Mouse (Mus musculus): ENCODE measurements at regions not wholly inside any gene's neighbourhood (a gene's known extent, or its start where the extent isn't known, plus 50 kb on each side); places are given as distances from the start of the nearest gene placed in this dataset.

GRCm38 (mm10) chr2:78253601-78254097, 307.5 kb upstream of the Cwc22 start:
- no peaks in the 10 kb centered on the region for H3K9me3 ChIP-seq (replicated peaks; ENCODE audit: insufficient read depth, low read length)
- TF ChIP-seq MXI1 (IDR thresholded peaks at IDR 0.05; ENCODE audit: low read depth, low read length) (no peak), ELF1 (IDR thresholded peaks at IDR 0.05; ENCODE audit: low read depth, low read length) (no peak), ZNF384 (IDR thresholded peaks at IDR 0.05; ENCODE audit: low read depth, low read length) (no peak), RCOR1 (IDR thresholded peaks at IDR 0.05; ENCODE audit: low read depth, low read length) (no peak), MAX (IDR thresholded peaks at IDR 0.05; ENCODE audit: low read length) (no peak), MYC (IDR thresholded peaks at IDR 0.05; ENCODE audit: low read depth, low read length) (no peak), EP300 (IDR thresholded peaks at IDR 0.05; ENCODE audit: low read depth in 1 of 2, low read length in 2 of 2) (no peak), POLR2A (IDR thresholded peaks at IDR 0.05; ENCODE audit: control insufficient read depth in 1 of 2, insufficient read depth in 1 of 2, low read depth in 1 of 2, low read length in 2 of 2, poor library complexity in 1 of 2) (no peak), ZMIZ1 (IDR thresholded peaks at IDR 0.05; ENCODE audit: low read depth, low read length) (no peak)
- no peaks in the 10 kb centered on the region for H3K79me2 ChIP-seq (ENCODE audit: control insufficient read depth, insufficient read depth, low read length, poor library complexity)
- H3K9ac ChIP-seq (ENCODE audit: control insufficient read depth, low read depth, low read length, poor library complexity, severe bottlenecking) = no peak overlapping the region
- H3K4me3 ChIP-seq (ENCODE audit: control insufficient read depth in 1 of 2, insufficient read depth in 1 of 2, low read depth in 2 of 2, low read length in 2 of 2) = no peak overlapping the region
- H3K27me3 ChIP-seq (ENCODE audit: control insufficient read depth in 1 of 2, insufficient read depth in 2 of 2, low read length in 2 of 2) = no peaks in the 10 kb centered on the region
- no peak overlapping the region for H3K27ac ChIP-seq (ENCODE audit: control insufficient read depth, low read depth, low read length)
- no peak for DNase-seq (ENCODE audit: low read depth, low spot score)
- no peaks in the 10 kb centered on the region for H3K4me1 ChIP-seq (ENCODE audit: control insufficient read depth in 1 of 2, insufficient read depth in 2 of 2, low read length in 2 of 2)
- H3K36me3 ChIP-seq (ENCODE audit: control insufficient read depth in 1 of 2, insufficient read depth in 2 of 2, low read length in 2 of 2) = no peaks in the 10 kb centered on the region

- Histone ChIP-seq H3K9me3 (replicated peaks; ENCODE audit: insufficient read depth, low read length) (no peaks in the 10 kb centered on the region), H3K27ac (ENCODE audit: control insufficient read depth, low read depth, low read length) (no peak overlapping the region), H3K79me2 (ENCODE audit: control insufficient read depth, insufficient read depth, low read length, poor library complexity) (no peaks in the 10 kb centered on the region), H3K4me3 (ENCODE audit: control insufficient read depth in 1 of 2, insufficient read depth in 1 of 2, low read depth in 2 of 2, low read length in 2 of 2) (no peak overlapping the region), H3K9ac (ENCODE audit: control insufficient read depth, low read depth, low read length, poor library complexity, severe bottlenecking) (no peak overlapping the region), H3K36me3 (ENCODE audit: control insufficient read depth in 1 of 2, insufficient read depth in 2 of 2, low read length in 2 of 2) (no peaks in the 10 kb centered on the region), H3K27me3 (ENCODE audit: control insufficient read depth in 1 of 2, insufficient read depth in 2 of 2, low read length in 2 of 2) (no peaks in the 10 kb centered on the region; a peak in 1 of 4 replicates), H3K4me1 (ENCODE audit: control insufficient read depth in 1 of 2, insufficient read depth in 2 of 2, low read length in 2 of 2) (no peaks in the 10 kb centered on the region)
- TF ChIP-seq ZMIZ1 (IDR thresholded peaks at IDR 0.05; ENCODE audit: low read depth, low read length) (no peak), MYC (IDR thresholded peaks at IDR 0.05; ENCODE audit: low read depth, low read length) (no peak), MXI1 (IDR thresholded peaks at IDR 0.05; ENCODE audit: low read depth, low read length) (no peak), ELF1 (IDR thresholded peaks at IDR 0.05; ENCODE audit: low read depth, low read length) (no peak), MYB (IDR thresholded peaks at IDR 0.05; ENCODE audit: low read depth, low read length) (no peak), BHLHE40 (IDR thresholded peaks at IDR 0.05; ENCODE audit: borderline replicate concordance, low read depth, low read length) (no peak), ETS1 (IDR thresholded peaks at IDR 0.05; ENCODE audit: low read depth, low read length) (no peak), TBP (IDR thresholded peaks at IDR 0.05; ENCODE audit: low read depth, low read length) (no peak), NRF1 (IDR thresholded peaks at IDR 0.05; ENCODE audit: insufficient read depth, low read depth, low read length, poor library complexity, severe bottlenecking) (no peak), TCF12 (IDR thresholded peaks at IDR 0.05; ENCODE audit: low read depth, low read length) (no peak), TAL1 (IDR thresholded peaks at IDR 0.05; ENCODE audit: low read length) (no peak), SIN3A (IDR thresholded peaks at IDR 0.05; ENCODE audit: low read length) (no peak), E2F4 (IDR thresholded peaks at IDR 0.05; ENCODE audit: borderline replicate concordance, low read depth, low read length) (no peak), ZNF384 (IDR thresholded peaks at IDR 0.05; ENCODE audit: low read depth, low read length) (no peak), MAX (IDR thresholded peaks at IDR 0.05; ENCODE audit: low read length) (no peak), MEF2A (IDR thresholded peaks at IDR 0.05; ENCODE audit: extremely low read depth, insufficient replicate concordance, low read depth, low read length, poor library complexity, severe bottlenecking) (no peak), HCFC1 (IDR thresholded peaks at IDR 0.05; ENCODE audit: low read depth, low read length) (no peak), SMC3 (IDR thresholded peaks at IDR 0.05; ENCODE audit: low read depth, low read length) (no peak)
- DNase-seq (ENCODE audit: low read depth, low spot score) = no peak
These were observed 300.2 kb upstream of the Cwc22 start for GRCm38 (mm10) chr2:78246354-78246753.
